Mouse (Mus musculus) heart, postnatal 0 days (tissue): ENCODE data around the gene Ppp1r14a. TPM values are rescaled to one million over a fixed set of nuclear protein-coding genes. Genes with fewer than 3 reads are reported as not detected.

Experiments used
- ATAC-seq: fragments of 200-750 bp; cut with Nextera tagmentation; 2 replicates; pipeline ENCODE4 v1.8.0; 2017; ENCODE audit warnings: low read depth, moderate number of reproducible peaks, moderate library complexity; ENCODE audit not compliant: insufficient read depth
- DNase-seq: peaks from one replicate; pipeline ENCODE4 v3.0.0-alpha.2; 2016; ENCODE audit warnings: low spot score
- H3K27ac ChIP-seq: fragments of 300-500 bp; sonication (generic); 2 replicates; pipeline ENCODE4 v1.5.1; 2014; ENCODE audit warnings: low read depth, mild to moderate bottlenecking
- H3K27me3 ChIP-seq: fragments of 300-500 bp; sonication (generic); 2 replicates; pipeline ENCODE4 v1.6.1; 2014; ENCODE audit warnings: low read length, mixed read lengths; ENCODE audit not compliant: control insufficient read depth, insufficient read depth
- H3K36me3 ChIP-seq: fragments of 300-500 bp; sonication (generic); replicated peaks from 2 replicates; pipeline ENCODE4 v1.6.1; 2014; ENCODE audit warnings: low read length, mixed read lengths; ENCODE audit not compliant: control insufficient read depth, insufficient read depth
- H3K4me1 ChIP-seq: fragments of 300-500 bp; sonication (generic); 2 replicates; pipeline ENCODE4 v1.6.1; 2014; ENCODE audit warnings: antibody characterized with exemption; ENCODE audit not compliant: control insufficient read depth, insufficient read depth
- H3K4me2 ChIP-seq: fragments of 300-500 bp; sonication (generic); 2 replicates; pipeline ENCODE4 v1.6.1; 2014; ENCODE audit warnings: low read depth, mild to moderate bottlenecking, low read length, moderate library complexity
- H3K4me3 ChIP-seq: fragments of 300-500 bp; sonication (generic); 2 replicates; pipeline ENCODE4 v1.5.1; 2014; ENCODE audit warnings: low read depth, low read length
- H3K9ac ChIP-seq: fragments of 300-500 bp; sonication (generic); replicated peaks from 2 replicates; pipeline ENCODE4 v1.6.1; 2014; ENCODE audit warnings: low read depth, low read length, mixed read lengths
- H3K9me3 ChIP-seq: fragments of 300-500 bp; sonication (generic); replicated peaks from 2 replicates; pipeline ENCODE4 v1.6.1; 2016; ENCODE audit warnings: low read length; ENCODE audit not compliant: control insufficient read depth
- CTCF ChIP-seq: IDR thresholded peaks from 2 replicates; pipeline ENCODE4 v1.5.1; 2016; ENCODE audit warnings: antibody characterized with exemption, control low read depth, low read depth
- EP300 ChIP-seq: IDR thresholded peaks from 2 replicates; pipeline ENCODE4 v1.6.1; 2016; ENCODE audit warnings: antibody characterized with exemption, low read depth
- WGBS: fragments of 180-500 bp; shearing (Covaris S2); extraction: QIAGEN DNeasy Blood & Tissue Kit; methylation state at CpG from one replicate; pipeline ENCODE4 v1.1.7; 2014; 5-methylcytosine and 5-hydroxymethylcytosine counted together
- polyA plus RNA-seq: library from polyadenylated mRNA; unstranded; fragments of >200 nt; fragmentation: Nextera tagmentation; extraction: Ambion mirVana; gene quantifications from 2 replicates; pipeline ENCODE4 v1.2.1, GENCODE M21; 2015
- total RNA-seq: library from RNA; depleted of rRNA; stranded (reverse); fragments of >200 nt; gene quantifications from 2 replicates; pipeline ENCODE4 v1.2.3, GENCODE M21; 2014; ENCODE audit warnings: low replicate concordance

The Ppp1r14a gene
- total and polyA plus RNA-seq, 2 experiments from 2014 or later, result 17.9 to 61.8 TPM

DNA sequence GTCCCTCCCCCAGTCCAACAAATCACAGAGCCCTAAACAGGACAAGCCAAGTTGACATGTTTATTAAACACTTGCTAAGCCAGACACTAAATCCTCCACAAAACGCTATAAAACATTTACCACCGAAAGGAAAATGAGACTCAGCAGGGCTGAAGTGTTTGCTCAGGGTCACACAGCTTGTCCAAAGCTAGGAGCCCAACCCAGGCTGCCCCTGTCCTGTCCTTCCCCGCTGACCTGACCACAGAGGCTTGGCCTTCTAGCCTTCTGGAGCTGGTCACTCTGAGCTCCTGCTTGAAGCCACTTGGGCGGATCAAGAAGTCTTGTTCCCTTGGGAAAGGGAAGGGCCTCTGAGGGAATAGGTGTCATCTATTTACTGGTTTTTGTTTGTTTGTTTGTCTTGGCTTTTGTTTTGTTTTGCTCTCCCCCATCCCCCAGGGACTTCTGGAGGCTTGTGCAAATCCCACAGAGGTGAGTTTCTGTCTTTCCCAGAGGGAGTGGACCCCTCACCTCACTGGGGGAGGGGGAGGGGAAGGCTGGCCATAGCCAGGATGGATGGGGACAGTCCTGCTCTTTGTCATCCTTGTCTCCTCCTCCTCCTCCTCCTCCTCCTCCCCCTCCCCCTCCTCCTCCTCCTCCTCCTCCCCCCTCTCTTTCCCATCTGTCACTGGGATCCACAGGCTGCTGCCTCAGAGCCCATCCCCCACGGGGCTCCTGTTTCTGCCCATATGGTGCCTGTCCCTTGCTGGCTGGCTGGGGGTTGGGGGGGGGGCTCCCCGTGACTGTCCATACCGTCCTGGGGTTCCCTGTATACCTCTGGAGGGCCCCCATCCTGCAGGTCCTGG is 2.7 kb downstream of the Ppp1r14a start:
- 46% methylated on average over 6 of the region's 7 CpGs for WGBS
- no peak for DNase-seq
- H3K4me3 ChIP-seq, result no peak overlapping the region
- no peaks in the 10 kb centered on the region for H3K27me3 ChIP-seq
- peaks cover 15% of the 10 kb centered on the region; the same call in 1 of the 2 replicates for H3K4me1 ChIP-seq
- no peaks in the 10 kb centered on the region for H3K9me3 ChIP-seq
- H3K9ac ChIP-seq, result no peak overlapping the region
- 0 out of 2 replicates have a peak, but pooled peaks have one; percentile 4 for ATAC-seq
- TF ChIP-seq EP300, result no peak
- TF ChIP-seq CTCF, result no peak
- H3K4me2 ChIP-seq, result peak overlapping the region; percentile 68; the same call in 1 of the 2 replicates
- H3K27ac ChIP-seq, result peak overlapping the region; percentile 64
- H3K36me3 ChIP-seq, result no peaks in the 10 kb centered on the region

DNA sequence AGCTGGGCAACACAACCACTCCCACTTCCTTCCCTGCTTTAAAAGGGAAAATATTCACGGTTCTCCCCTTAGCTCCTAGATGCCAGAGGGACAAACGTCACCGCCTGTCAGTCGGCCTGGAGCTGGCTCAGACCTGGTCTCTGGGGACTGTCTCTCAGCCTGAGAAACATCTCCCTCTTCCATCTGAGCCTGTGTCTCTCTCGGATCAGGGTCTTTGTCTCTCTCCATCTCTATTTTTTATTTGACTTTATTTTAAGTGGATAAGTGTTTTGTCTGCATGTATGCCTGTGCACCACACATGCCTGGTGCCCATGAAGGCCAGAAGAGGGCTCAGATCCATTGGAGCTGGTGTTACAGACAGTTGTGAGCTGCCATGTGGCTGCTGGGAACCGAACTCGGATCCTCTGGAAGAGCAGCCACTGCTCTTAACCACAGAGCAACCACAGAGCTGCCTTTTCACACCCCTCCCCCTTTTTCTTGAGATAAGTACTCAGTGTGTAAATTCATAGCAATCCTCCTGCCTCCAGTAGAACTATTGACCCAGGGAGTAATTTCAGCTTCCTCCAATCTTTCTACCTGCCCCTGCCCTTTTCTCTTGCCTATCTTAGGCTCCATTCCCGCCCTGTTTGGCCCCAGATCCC is 3.5 kb downstream of the Ppp1r14a start:
- H3K9ac ChIP-seq, result no peak overlapping the region
- H3K27ac ChIP-seq, result peak overlapping the region; percentile 64
- 0 out of 2 replicates have a peak, but pooled peaks cover 1% of the 10 kb centered on the region for H3K27me3 ChIP-seq
- H3K36me3 ChIP-seq, result no peaks in the 10 kb centered on the region
- H3K4me1 ChIP-seq, result peaks cover 15% of the 10 kb centered on the region; the same call in 1 of the 2 replicates
- ATAC-seq (peak; percentile 4; the same call in 1 of the 2 replicates), DNase-seq (peak; percentile 41)
- H3K4me3 ChIP-seq, result no peak overlapping the region
- H3K9me3 ChIP-seq, result no peaks in the 10 kb centered on the region
- no peak for TF ChIP-seq EP300
- no peak for TF ChIP-seq CTCF
- H3K4me2 ChIP-seq, result peak overlapping the region; percentile 22; the same call in 1 of the 2 replicates
- 28% methylated on average over 8 of the region's 8 CpGs for WGBS

DNA sequence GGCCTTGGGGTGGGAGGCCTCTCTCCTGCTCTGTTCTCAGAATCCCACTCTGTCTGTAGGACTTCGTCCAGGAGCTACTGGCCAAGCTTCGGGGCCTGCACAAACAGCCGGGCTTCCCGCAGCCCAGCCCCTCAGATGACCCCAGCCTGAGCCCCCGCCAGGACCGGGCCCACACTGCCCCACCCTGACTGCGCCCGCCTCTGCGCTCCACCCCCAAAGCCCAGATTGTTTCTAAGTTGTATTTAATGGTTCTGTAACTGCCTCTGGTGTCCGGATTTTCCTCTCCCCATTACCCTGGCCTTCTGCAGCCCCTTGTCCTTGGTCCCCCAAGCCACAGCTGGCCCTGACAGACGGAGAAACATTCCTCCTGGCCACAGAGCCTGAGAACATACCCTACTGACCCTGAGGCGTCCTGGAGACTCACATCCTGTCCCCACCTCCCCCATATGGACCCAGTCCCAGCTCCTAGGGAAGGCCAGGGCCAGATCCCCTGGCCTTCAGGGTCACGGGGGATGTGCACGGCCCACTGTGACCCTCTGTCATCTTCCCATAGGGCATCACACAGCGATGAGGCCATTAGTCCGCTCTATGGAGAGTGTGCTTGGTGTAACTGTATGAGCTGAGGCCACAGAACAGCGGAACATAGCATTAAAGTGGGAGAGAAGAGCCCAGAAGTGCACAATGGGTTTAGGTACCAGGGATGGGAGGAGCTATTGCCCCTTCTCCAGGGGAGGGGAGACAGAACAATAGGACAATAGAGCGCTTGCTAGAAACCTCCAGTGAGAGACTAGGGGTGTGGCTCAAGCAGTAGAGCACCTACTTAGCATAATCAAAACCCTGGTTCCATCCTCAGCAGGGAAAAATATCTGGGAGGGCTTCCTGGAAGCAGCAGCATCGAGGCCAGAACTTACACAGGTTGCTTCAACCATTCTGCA is 4.3 kb downstream of the Ppp1r14a start:
- WGBS, result 52% methylated on average over 19 of the region's 19 CpGs
- DNase-seq (peak; percentile 28), ATAC-seq (peak; percentile 39)
- Histone ChIP-seq H3K4me3 (no peak overlapping the region), H3K36me3 (no peaks in the 10 kb centered on the region), H3K9ac (no peak overlapping the region), H3K9me3 (no peaks in the 10 kb centered on the region), H3K4me2 (no peak overlapping the region), H3K27ac (peak overlapping the region; percentile 64), H3K27me3 (peaks cover 9% of the 10 kb centered on the region; the same call in 1 of the 2 replicates), H3K4me1 (peaks cover 15% of the 10 kb centered on the region; the same call in 1 of the 2 replicates)
- TF ChIP-seq CTCF (no peak), EP300 (0 out of 2 replicates have a peak, but pooled peaks have one; percentile 36)

DNA sequence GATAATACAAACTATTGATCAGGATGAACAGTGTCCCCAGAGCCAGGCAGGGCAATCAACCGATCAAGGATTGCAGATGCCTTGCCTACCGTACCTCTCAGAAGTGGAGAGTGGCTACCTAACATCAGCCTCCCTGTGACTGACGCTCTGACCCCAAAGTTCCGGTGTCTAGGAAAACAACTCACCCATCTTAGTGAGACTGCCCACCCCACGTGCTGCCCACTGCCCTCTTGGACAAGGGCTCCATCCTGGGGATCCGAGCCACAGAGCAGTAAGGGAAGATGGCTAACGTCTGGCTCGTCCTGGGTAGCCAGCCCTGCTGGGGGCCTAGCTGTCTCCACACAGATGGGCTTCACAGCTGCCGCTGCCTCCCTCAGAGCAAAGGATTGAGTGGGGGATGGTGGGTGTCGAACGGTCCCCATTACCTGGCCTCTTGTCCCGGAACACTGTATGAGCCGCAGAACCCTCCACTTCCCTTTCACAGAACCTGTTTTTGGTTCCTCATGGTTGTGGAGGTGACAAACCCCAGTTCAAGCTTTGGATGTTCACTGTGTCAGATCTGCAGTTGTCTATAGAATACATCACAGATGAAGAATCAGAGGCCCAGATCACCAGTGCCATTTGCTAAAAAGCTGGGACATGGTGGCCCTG is 5.1 kb downstream of the Ppp1r14a start:
- H3K4me3 ChIP-seq, result no peak overlapping the region
- peaks cover 10% of the 10 kb centered on the region; the same call in 1 of the 2 replicates for H3K27me3 ChIP-seq
- ATAC-seq (no peak), DNase-seq (no peak)
- no peak overlapping the region for H3K27ac ChIP-seq
- H3K4me2 ChIP-seq, result no peak overlapping the region
- H3K4me1 ChIP-seq, result peaks cover 9% of the 10 kb centered on the region; the same call in 1 of the 2 replicates
- no peaks in the 10 kb centered on the region for H3K36me3 ChIP-seq
- TF ChIP-seq CTCF (no peak), EP300 (no peak)
- H3K9me3 ChIP-seq, result no peaks in the 10 kb centered on the region
- no peak overlapping the region for H3K9ac ChIP-seq
- 79% methylated on average over 13 of the region's 13 CpGs for WGBS
